Mouse (Mus musculus) lung, postnatal 4 days (tissue): Measurements from ENCODE around the gene Ep300.
"Not testable (repeated sequence)": the region's sequence is repeated elsewhere in the genome, so short reads cannot be mapped to it uniquely, and the experiment has no call there.

Experiments used
- DNase-seq, 2 experiments: peaks; one replicate each; pipeline ENCODE4 v3.0.0; 2021

The Ep300 gene

GRCm38 (mm10) chr15:81598742-81599141 is 13.6 kb downstream of the Ep300 start:
- not testable (repeated sequence) for DNase-seq

GRCm38 (mm10) chr15:81605241-81605640 is 20.1 kb downstream of the Ep300 start:
- no peak for DNase-seq

- peak in 1 of 2 experiments; percentile 39 for DNase-seq
Measured at GRCm38 (mm10) chr15:81606634-81607033, 21.5 kb downstream of the Ep300 start.

GRCm38 (mm10) chr15:81649516-81650455 is 64.6 kb downstream of the Ep300 start:
- no peak for DNase-seq

GRCm38 (mm10) chr15:81650636-81651035 is 65.5 kb downstream of the Ep300 start:
- no peak for DNase-seq

- no peak for DNase-seq
Measured at GRCm38 (mm10) chr15:81661701-81662100, 76.5 kb downstream of the Ep300 start.

- DNase-seq = no peak
Measured at GRCm38 (mm10) chr15:81663281-81663680, 78.1 kb downstream of the Ep300 start.

- peak; percentile 93 to 94 for DNase-seq
Measured at GRCm38 (mm10) chr15:81663697-81664561, 78.8 kb downstream of the Ep300 start, which contains the start of gene L3mbtl2. L3mbtl2 (plus strand) TSS chr15:81663889.

- no peak for DNase-seq
Measured at GRCm38 (mm10) chr15:81666957-81667356, 81.8 kb downstream of the Ep300 start.

- DNase-seq = peak in 1 of 2 experiments; percentile 57
Measured at GRCm38 (mm10) chr15:81670231-81670640, 85.1 kb downstream of the Ep300 start.

GRCm38 (mm10) chr15:81676637-81677036 is 91.5 kb downstream of the Ep300 start:
- no peak for DNase-seq

GRCm38 (mm10) chr15:81680301-81680805 is 95.2 kb downstream of the Ep300 start:
- no peak for DNase-seq

GRCm38 (mm10) chr15:81693366-81693966 is 108.3 kb downstream of the Ep300 start:
- no peak for DNase-seq

GRCm38 (mm10) chr15:81693967-81694881 is 109.1 kb downstream of the Ep300 start:
- DNase-seq = peak; percentile 90 to 91

- peak in 1 of 2 experiments; percentile 13 for DNase-seq
Measured at GRCm38 (mm10) chr15:81694891-81695290, 109.7 kb downstream of the Ep300 start.

- DNase-seq = no peak
Measured at GRCm38 (mm10) chr15:81697175-81697574, 112.0 kb downstream of the Ep300 start, which contains the start of gene Chadl. Chadl (minus strand) TSS chr15:81697287.

- peak in 1 of 2 experiments; percentile 21 for DNase-seq
Measured at GRCm38 (mm10) chr15:81697847-81698246, 112.7 kb downstream of the Ep300 start.

GRCm38 (mm10) chr15:81698532-81698931 is 113.4 kb downstream of the Ep300 start:
- no peak for DNase-seq

- DNase-seq = no peak
Measured at GRCm38 (mm10) chr15:81700161-81700560, 115.0 kb downstream of the Ep300 start.

- DNase-seq = no peak
Measured at GRCm38 (mm10) chr15:81700601-81701000, 115.5 kb downstream of the Ep300 start.

- DNase-seq = not testable (repeated sequence)
Measured at GRCm38 (mm10) chr15:81701350-81701749, 116.2 kb downstream of the Ep300 start.
